In the genomic region with DNA sequence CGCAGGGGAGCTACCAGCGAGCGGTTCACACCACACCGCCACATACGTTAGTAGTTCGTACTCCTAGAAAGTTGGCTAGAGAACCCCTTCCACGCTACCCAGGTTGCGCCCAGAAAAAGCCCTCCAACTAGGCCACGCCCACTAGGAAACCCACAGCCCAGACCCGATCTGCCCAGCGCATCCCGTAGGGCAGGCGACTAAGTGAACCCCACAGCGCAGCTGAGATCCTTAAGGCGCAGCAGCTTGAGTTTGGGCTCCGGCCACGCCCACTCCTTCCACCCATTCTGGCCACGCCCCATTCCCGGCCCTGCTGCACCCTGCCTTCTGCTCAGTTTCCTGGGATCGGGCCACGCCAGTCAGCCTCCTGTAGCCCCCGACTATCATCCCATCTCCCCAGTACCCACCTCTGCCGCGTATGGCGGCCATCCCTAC, we compare ENCODE assay signal across 8 mouse cellular contexts. TPM values are rescaled to one million over a fixed set of nuclear protein-coding genes. Genes with fewer than 3 reads are reported as not detected.
DNase-seq lines count a peak whose midpoint lies in the region; ATAC-seq lines count a peak whose summit lies in the region.

No protein-coding gene starts in this region.

- peak overlapping the region; percentile 97 for H3K4me2 ChIP-seq in lung, embryonic 15.5 days
- H3K4me2 ChIP-seq in stomach, embryonic 14.5 days (replicated peaks; ENCODE audit: low read depth, low read length) = peak overlapping the region; percentile 98

- peak overlapping the region; percentile 72; the same call in 1 of the 2 replicates for H3K27ac ChIP-seq in lung, embryonic 15.5 days
- peak overlapping the region; percentile 55; the same call in 1 of the 2 replicates for H3K27ac ChIP-seq in stomach, embryonic 14.5 days (ENCODE audit: low read length)

- H3K4me1 ChIP-seq in lung, embryonic 15.5 days = peaks cover 38% of the 10 kb centered on the region
- peaks cover 12% of the 10 kb centered on the region; the same call in 1 of the 2 replicates for H3K4me1 ChIP-seq in stomach, embryonic 14.5 days (ENCODE audit: control insufficient read depth, insufficient read depth, low read length)

- peaks cover 2% of the 10 kb centered on the region; the same call in 1 of the 2 replicates for H3K36me3 ChIP-seq in lung, embryonic 15.5 days
- peaks cover 4% of the 10 kb centered on the region for H3K36me3 ChIP-seq in stomach, embryonic 14.5 days (ENCODE audit: control insufficient read depth, insufficient read depth, low read length)

- 3% methylated on average over 25 of the region's 25 CpGs for WGBS in lung, embryonic 15.5 days
- WGBS in stomach, embryonic 14.5 days = 2% methylated on average over 25 of the region's 25 CpGs

- H3K4me3 ChIP-seq in lung, embryonic 15.5 days = peak overlapping the region; percentile 58
- H3K4me3 ChIP-seq in stomach, embryonic 14.5 days (ENCODE audit: low read depth, low read length) = peak overlapping the region; percentile 49

- ATAC-seq in lung, embryonic 15.5 days (ENCODE audit: borderline replicate concordance, extremely low read depth, low FRiP score, low TSS enrichment) = peak; percentile 43
- peak; percentile 26; the same call in 1 of the 2 replicates for ATAC-seq in stomach, embryonic 14.5 days (ENCODE audit: insufficient number of reproducible peaks, insufficient read depth, low FRiP score, low read depth)

- H3K9ac ChIP-seq in lung, embryonic 15.5 days = peak overlapping the region; percentile 60
- H3K9ac ChIP-seq in stomach, embryonic 14.5 days (replicated peaks; ENCODE audit: low read depth, low read length) = peak overlapping the region; percentile 21; the same call in 1 of the 2 replicates

- intact Hi-C loops in left cerebral cortex, postnatal 14 days (cut with DNase I) = loop anchor here (1.0 kb wide), 1 partner anchor 18 kb away; no protein-coding TSS in a partner anchor

- H3K9me3 ChIP-seq in lung, embryonic 15.5 days = no peaks in the 10 kb centered on the region
- H3K9me3 ChIP-seq in stomach, embryonic 14.5 days (ENCODE audit: control insufficient read depth, low read depth, low read length) = peaks cover 8% of the 10 kb centered on the region; the same call in 1 of the 2 replicates

- peaks cover 30% of the 10 kb centered on the region for H3K27me3 ChIP-seq in lung, embryonic 15.5 days
- no peaks in the 10 kb centered on the region for H3K27me3 ChIP-seq in stomach, embryonic 14.5 days (ENCODE audit: control insufficient read depth, insufficient read depth, low read length)

- DNase-seq in ovary, postnatal 36 days (ENCODE audit: low spot score) = peak; percentile 61
- no peak for DNase-seq in ovary, postnatal 14 days (ENCODE audit: low spot score)
- DNase-seq in cerebellum, postnatal 14 days = peak; percentile 52 to 59
- peak; percentile 42 to 57 for DNase-seq in heart, adult 18-20 months
- DNase-seq in kidney, adult 18-20 months = peak; percentile 54
- no peak for DNase-seq in left cerebral cortex, postnatal 14 days (ENCODE audit: low spot score in 2 of 2)

RNA-seq across cellular contexts. Expression of a gene that starts 19.0 kb away (rescaled TPM):
- total RNA-seq in heart, adult 18-20 months (2021) = 10 to 100 TPM; 41.6 to 42.4 TPM
- 77.9 and 79.3 TPM in 2 replicates for polyA plus RNA-seq in lung, embryonic 15.5 days (2015; fragmentation: Nextera tagmentation; extraction: Ambion mirVana)
- 87.6 and 89.1 TPM in 2 replicates for polyA plus RNA-seq in stomach, embryonic 14.5 days (2014; fragmentation: Nextera tagmentation; extraction: Ambion mirVana)
- 10 to 100 TPM; 59.4 to 64.7 TPM for total RNA-seq in left cerebral cortex, postnatal 14 days (2021)

RNA-seq across cellular contexts. Expression of a gene that starts 32.3 kb away (rescaled TPM):
- 1 to 10 TPM in 1 of 2 experiments, under 1 TPM in 1; 0.99 to 1.0 TPM for total RNA-seq in heart, adult 18-20 months (2021)
- 3.1 and 3.4 TPM in 2 replicates for polyA plus RNA-seq in lung, embryonic 15.5 days (2015; fragmentation: Nextera tagmentation; extraction: Ambion mirVana)
- polyA plus RNA-seq in stomach, embryonic 14.5 days (2014; fragmentation: Nextera tagmentation; extraction: Ambion mirVana) = 3.4 and 4.5 TPM in 2 replicates
- total RNA-seq in left cerebral cortex, postnatal 14 days (2021) = 1 to 10 TPM; 3.3 TPM

RNA-seq across cellular contexts. Expression of a gene that starts 37.8 kb away (rescaled TPM):
- total RNA-seq in heart, adult 18-20 months (2021) = 10 to 100 TPM; 66.5 to 72.2 TPM
- polyA plus RNA-seq in lung, embryonic 15.5 days (2015; fragmentation: Nextera tagmentation; extraction: Ambion mirVana) = 228 and 230 TPM in 2 replicates
- polyA plus RNA-seq in stomach, embryonic 14.5 days (2014; fragmentation: Nextera tagmentation; extraction: Ambion mirVana) = 258 and 266 TPM in 2 replicates
- total RNA-seq in left cerebral cortex, postnatal 14 days (2021) = 10 to 100 TPM; 54.4 to 55.4 TPM

RNA-seq across cellular contexts. Expression of a gene that starts 41.8 kb away (rescaled TPM):
- under 1 TPM; 0.55 to 0.87 TPM for total RNA-seq in heart, adult 18-20 months (2021)
- polyA plus RNA-seq in lung, embryonic 15.5 days (2015; fragmentation: Nextera tagmentation; extraction: Ambion mirVana) = 0.66 and 0.81 TPM in 2 replicates
- polyA plus RNA-seq in stomach, embryonic 14.5 days (2014; fragmentation: Nextera tagmentation; extraction: Ambion mirVana) = 1.4 and 1.7 TPM in 2 replicates
- total RNA-seq in left cerebral cortex, postnatal 14 days (2021) = 100 to 1,000 TPM; 299 to 337 TPM

RNA-seq across cellular contexts. Expression of a gene that starts 46.3 kb away (rescaled TPM):
- 1 to 10 TPM; 7.3 to 8.3 TPM for total RNA-seq in heart, adult 18-20 months (2021)
- 9.9 TPM in 2 replicates for polyA plus RNA-seq in lung, embryonic 15.5 days (2015; fragmentation: Nextera tagmentation; extraction: Ambion mirVana)
- polyA plus RNA-seq in stomach, embryonic 14.5 days (2014; fragmentation: Nextera tagmentation; extraction: Ambion mirVana) = 5.4 and 6.0 TPM in 2 replicates
- total RNA-seq in left cerebral cortex, postnatal 14 days (2021) = 1 to 10 TPM; 5.6 to 6.4 TPM

Comparison
In these comparisons a context has a peak if more than half of its experiments do, and no peak if none do; other contexts are left out.
1. DNase-seq: peak in ovary, postnatal 36 days (single experiment), cerebellum, postnatal 14 days (2 of 2), heart, adult 18-20 months (2 of 2) and kidney, adult 18-20 months (single experiment); none in ovary, postnatal 14 days (single experiment) and left cerebral cortex, postnatal 14 days (0 of 2).